Mouse (Mus musculus) kidney, embryonic 15.5 days (tissue): ENCODE measurements at regions not wholly inside any gene's neighbourhood (a gene's known extent, or its start where the extent isn't known, plus 50 kb on each side); places are given as distances from the start of the nearest gene placed in this dataset.
"Not testable (repeated sequence)": the region's sequence is repeated elsewhere in the genome, so short reads cannot be mapped to it uniquely, and the experiment has no call there.

Experiments used
- ATAC-seq: fragments of 200-750 bp; cut with Nextera tagmentation; replicated peaks from 2 replicates; pipeline ENCODE4 v1.8.0; 2017; ENCODE audit warnings: moderate TSS enrichment; ENCODE audit not compliant: low FRiP score
- H3K27ac ChIP-seq: fragments of 300-500 bp; sonication (generic); 2 replicates; pipeline ENCODE4 v1.5.1; 2015; ENCODE audit warnings: mild to moderate bottlenecking, inconsistent platforms
- H3K27me3 ChIP-seq: fragments of 300-500 bp; sonication (generic); 2 replicates; pipeline ENCODE4 v1.6.1; 2015; ENCODE audit warnings: inconsistent platforms
- H3K36me3 ChIP-seq: fragments of 300-500 bp; sonication (generic); 2 replicates; pipeline ENCODE4 v1.6.1; 2015; ENCODE audit warnings: inconsistent platforms
- H3K4me1 ChIP-seq: fragments of 300-500 bp; sonication (generic); 2 replicates; pipeline ENCODE4 v1.6.1; 2015; ENCODE audit warnings: inconsistent platforms
- H3K4me2 ChIP-seq: fragments of 300-500 bp; sonication (generic); 2 replicates; pipeline ENCODE4 v1.6.1; 2015; ENCODE audit warnings: moderate library complexity, mild to moderate bottlenecking, inconsistent platforms
- H3K4me3 ChIP-seq: fragments of 300-500 bp; sonication (generic); replicated peaks from 2 replicates; pipeline ENCODE4 v1.5.1; 2015; ENCODE audit warnings: mild to moderate bottlenecking, inconsistent platforms
- H3K9ac ChIP-seq: fragments of 300-500 bp; sonication (generic); 2 replicates; pipeline ENCODE4 v1.6.1; 2015; ENCODE audit warnings: mild to moderate bottlenecking, inconsistent platforms
- H3K9me3 ChIP-seq: fragments of 300-500 bp; sonication (generic); replicated peaks from 2 replicates; pipeline ENCODE4 v1.6.1; 2016; ENCODE audit warnings: inconsistent platforms
- WGBS: fragments of 180-500 bp; shearing (Covaris S2); methylation state at CpG from one replicate; pipeline ENCODE4 v1.1.7; 2015; ENCODE audit warnings: mixed read lengths; 5-methylcytosine and 5-hydroxymethylcytosine counted together

DNA sequence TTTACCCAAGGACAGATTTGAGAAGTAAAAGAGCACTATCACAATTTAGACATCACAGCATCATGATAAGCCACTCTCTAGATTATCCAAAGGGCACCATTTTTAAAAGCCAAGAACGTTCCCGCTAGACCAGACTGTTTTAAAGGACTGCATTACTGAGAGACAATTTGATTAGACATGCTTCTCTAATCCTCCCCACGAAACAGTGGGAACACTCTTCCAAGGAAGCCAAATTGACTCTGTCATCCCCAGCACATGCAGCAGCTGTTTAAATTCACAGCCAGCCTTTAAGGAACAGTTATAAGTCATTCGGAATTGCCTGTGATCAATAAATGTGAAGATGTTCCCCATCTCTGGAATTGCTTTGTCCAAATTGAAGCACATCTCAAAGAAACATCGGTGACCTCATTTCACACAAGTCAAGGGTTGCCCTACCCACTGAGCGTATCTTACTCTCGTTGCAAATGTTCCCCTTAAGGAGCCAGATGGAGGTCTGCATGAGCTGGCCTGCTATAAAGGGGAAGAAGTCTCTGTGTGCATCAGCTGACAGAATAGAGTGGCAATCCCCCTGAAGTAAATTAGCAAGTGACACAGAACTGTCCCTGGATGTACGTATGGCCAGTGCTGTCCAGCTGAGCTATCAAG lies 393.2 kb downstream of the Pid1 start:
- WGBS: 75% methylated on average over 8 of the region's 8 CpGs
- Histone ChIP-seq H3K9me3 (no peaks in the 10 kb centered on the region), H3K9ac (no peak overlapping the region), H3K4me1 (no peaks in the 10 kb centered on the region), H3K4me3 (no peak overlapping the region), H3K36me3 (no peaks in the 10 kb centered on the region), H3K27me3 (no peaks in the 10 kb centered on the region), H3K27ac (no peak overlapping the region), H3K4me2 (no peak overlapping the region)
- ATAC-seq: no peak

DNA sequence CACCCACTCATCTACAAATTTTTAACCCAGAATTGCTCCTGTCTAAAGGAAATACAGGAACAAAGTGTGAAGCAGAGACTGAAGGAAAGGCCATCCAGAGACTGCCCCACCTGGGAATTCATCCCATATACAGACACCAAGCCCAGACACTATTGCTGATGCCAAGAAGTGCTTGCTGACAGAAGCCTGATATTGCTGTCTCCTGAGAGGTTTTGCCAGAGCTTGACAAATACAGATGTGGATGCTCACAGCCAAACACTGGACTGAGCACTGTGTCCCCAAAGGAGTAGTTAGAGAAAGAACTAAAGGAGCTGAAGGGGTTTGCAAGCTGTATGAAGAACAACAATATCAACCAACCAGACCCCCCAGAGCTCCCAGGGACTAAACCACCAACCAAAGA lies 399.3 kb downstream of the Pid1 start:
- not testable (repeated sequence) for H3K4me2 ChIP-seq, H3K4me3 ChIP-seq, H3K9me3 ChIP-seq, H3K4me1 ChIP-seq, H3K36me3 ChIP-seq, H3K27ac ChIP-seq, ATAC-seq, H3K9ac ChIP-seq, H3K27me3 ChIP-seq

GRCm38 (mm10) chr1:83961761-83962160 lies 402.2 kb downstream of the Pid1 start:
- Histone ChIP-seq H3K9ac (no peak overlapping the region), H3K27ac (no peak overlapping the region), H3K4me1 (no peaks in the 10 kb centered on the region), H3K9me3 (no peaks in the 10 kb centered on the region), H3K36me3 (no peaks in the 10 kb centered on the region), H3K27me3 (no peaks in the 10 kb centered on the region), H3K4me3 (no peak overlapping the region), H3K4me2 (no peak overlapping the region)
- no peak for ATAC-seq
- WGBS: 84% methylated on average over 2 of the region's 2 CpGs

GRCm38 (mm10) chr1:83959756-83960155 lies 404.2 kb downstream of the Pid1 start:
- Histone ChIP-seq H3K36me3 (no peaks in the 10 kb centered on the region), H3K4me3 (no peak overlapping the region), H3K4me2 (no peak overlapping the region), H3K27ac (no peak overlapping the region), H3K27me3 (no peaks in the 10 kb centered on the region), H3K4me1 (no peaks in the 10 kb centered on the region), H3K9ac (no peak overlapping the region), H3K9me3 (no peaks in the 10 kb centered on the region)
- 82% methylated on average over 4 of the region's 4 CpGs for WGBS
- no peak for ATAC-seq

DNA sequence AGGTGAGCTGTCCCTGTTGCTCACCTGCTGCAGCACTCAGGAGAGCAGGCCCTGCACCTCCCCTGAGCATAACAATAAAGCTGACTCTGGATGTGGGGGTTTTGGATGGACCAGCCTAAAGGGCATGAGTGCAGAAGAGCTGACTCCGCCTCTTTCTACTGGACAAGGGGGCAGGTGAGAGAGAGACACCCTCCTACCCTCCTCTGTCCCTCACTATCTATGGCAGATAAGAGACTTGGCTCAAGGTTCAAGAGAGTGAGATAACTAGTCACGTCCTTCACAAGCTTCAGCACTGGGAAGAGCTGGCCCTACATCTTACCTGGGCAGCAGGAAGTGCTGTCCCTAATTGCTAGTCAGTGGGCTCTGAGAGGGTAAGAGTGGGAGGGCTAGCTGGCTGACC lies 441.1 kb downstream of the Pid1 start:
- Histone ChIP-seq H3K4me1 (no peaks in the 10 kb centered on the region), H3K27ac (no peak overlapping the region), H3K4me3 (no peak overlapping the region), H3K9ac (no peak overlapping the region), H3K27me3 (no peaks in the 10 kb centered on the region), H3K36me3 (no peaks in the 10 kb centered on the region), H3K4me2 (no peak overlapping the region), H3K9me3 (no peaks in the 10 kb centered on the region)
- WGBS: 83% methylated on average over 2 of the region's 2 CpGs
- no peak for ATAC-seq

- 82% methylated on average over 5 of the region's 5 CpGs for WGBS
- no peaks in the 10 kb centered on the region for H3K9me3 ChIP-seq
- H3K4me1 ChIP-seq: no peaks in the 10 kb centered on the region
- ATAC-seq: no peak
- no peak overlapping the region for H3K9ac ChIP-seq
- H3K36me3 ChIP-seq: no peaks in the 10 kb centered on the region
- no peak overlapping the region for H3K4me2 ChIP-seq
- H3K27ac ChIP-seq: no peak overlapping the region
- H3K27me3 ChIP-seq: no peaks in the 10 kb centered on the region
- H3K4me3 ChIP-seq: no peak overlapping the region
Observed at GRCm38 (mm10) chr1:83915454-83915853, 448.5 kb downstream of the Pid1 start.

DNA sequence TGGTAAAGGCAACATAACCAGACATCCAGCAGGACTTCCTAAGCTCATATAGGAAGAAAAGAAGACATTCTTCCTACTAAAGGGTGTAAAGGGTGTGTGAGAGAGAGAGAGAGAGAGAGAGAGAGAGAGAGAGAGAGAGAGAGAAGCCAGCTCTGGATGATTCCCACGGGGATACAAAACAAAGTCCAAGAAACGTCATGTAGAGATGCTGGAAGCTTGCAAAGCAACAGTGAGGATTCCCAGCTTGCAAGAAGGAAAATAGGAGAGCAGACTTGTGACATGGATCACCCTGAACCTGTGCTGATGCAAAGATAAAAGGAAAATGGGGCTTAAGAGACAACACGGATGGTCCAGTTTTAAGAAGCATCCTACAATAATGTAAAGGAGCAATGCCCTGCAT lies 456.6 kb downstream of the Pid1 start:
- Histone ChIP-seq H3K27me3 (no peaks in the 10 kb centered on the region), H3K4me2 (no peak overlapping the region), H3K4me1 (0 out of 2 replicates have a peak, but pooled peaks cover 10% of the 10 kb centered on the region), H3K4me3 (no peak overlapping the region), H3K9ac (no peak overlapping the region), H3K9me3 (no peaks in the 10 kb centered on the region), H3K36me3 (no peaks in the 10 kb centered on the region), H3K27ac (no peak overlapping the region)
- whole genome bisulfite sequencing: 53% methylated on average over 3 of the region's 3 CpGs
- no peak for ATAC-seq

- peak; percentile 76 for ATAC-seq
- Histone ChIP-seq H3K4me2 (no peak overlapping the region), H3K9me3 (no peaks in the 10 kb centered on the region), H3K27ac (peak overlapping the region; percentile 20; the same call in 1 of the 2 replicates), H3K9ac (no peak overlapping the region), H3K27me3 (no peaks in the 10 kb centered on the region), H3K36me3 (no peaks in the 10 kb centered on the region), H3K4me1 (0 out of 2 replicates have a peak, but pooled peaks cover 10% of the 10 kb centered on the region), H3K4me3 (no peak overlapping the region)
Observed at GRCm38 (mm10) chr1:83906906-83907305, 457.1 kb downstream of the Pid1 start.

GRCm38 (mm10) chr1:83900135-83900534 lies 463.8 kb downstream of the Pid1 start:
- no peaks in the 10 kb centered on the region for H3K36me3 ChIP-seq
- no peak overlapping the region for H3K9ac ChIP-seq
- H3K4me2 ChIP-seq: no peak overlapping the region
- no peak for ATAC-seq
- H3K27me3 ChIP-seq: no peaks in the 10 kb centered on the region
- no peaks in the 10 kb centered on the region for H3K9me3 ChIP-seq
- H3K4me1 ChIP-seq: no peaks in the 10 kb centered on the region
- H3K27ac ChIP-seq: no peak overlapping the region
- H3K4me3 ChIP-seq: no peak overlapping the region
- 89% methylated on average over 4 of the region's 4 CpGs for WGBS

GRCm38 (mm10) chr1:83896650-83897049 lies 467.3 kb downstream of the Pid1 start:
- WGBS: 22% methylated on average over 5 of the region's 5 CpGs
- no peak overlapping the region for H3K9ac ChIP-seq
- no peak for ATAC-seq

GRCm38 (mm10) chr1:83879109-83879399 lies 471.1 kb upstream of the Sphkap start:
- Histone ChIP-seq H3K4me2 (no peak overlapping the region), H3K36me3 (no peaks in the 10 kb centered on the region), H3K27ac (no peak overlapping the region), H3K9ac (no peak overlapping the region), H3K27me3 (no peaks in the 10 kb centered on the region), H3K4me3 (no peak overlapping the region), H3K9me3 (no peaks in the 10 kb centered on the region), H3K4me1 (peaks cover 3% of the 10 kb centered on the region; the same call in 1 of the 2 replicates)
- WGBS: 17% methylated on average over 4 of the region's 4 CpGs
- ATAC-seq: peak; percentile 74

More at GRCm38 (mm10) chr1:83896650-83897049, 467.3 kb downstream of the Pid1 start:
- Histone ChIP-seq H3K4me2 (no peak overlapping the region), H3K4me3 (no peak overlapping the region), H3K36me3 (no peaks in the 10 kb centered on the region), H3K27ac (no peak overlapping the region), H3K4me1 (no peaks in the 10 kb centered on the region), H3K9me3 (no peaks in the 10 kb centered on the region), H3K27me3 (no peaks in the 10 kb centered on the region)

- no peak overlapping the region for H3K9ac ChIP-seq
- H3K27me3 ChIP-seq: no peaks in the 10 kb centered on the region
- H3K27ac ChIP-seq: no peak overlapping the region
- ATAC-seq: peak; percentile 95
- H3K4me1 ChIP-seq: peaks cover 3% of the 10 kb centered on the region; the same call in 1 of the 2 replicates
- no peak overlapping the region for H3K4me2 ChIP-seq
- H3K36me3 ChIP-seq: no peaks in the 10 kb centered on the region
- H3K4me3 ChIP-seq: no peak overlapping the region
- WGBS: 47% methylated on average over 8 of the region's 8 CpGs
- H3K9me3 ChIP-seq: no peaks in the 10 kb centered on the region
Observed at GRCm38 (mm10) chr1:83878330-83879108, 470.5 kb upstream of the Sphkap start.
